In genomic region chrX:77432846-77433810, GRCm38 (mm10) we compare ENCODE assay signal across 7 mouse cellular contexts.
DNase-seq lines count a peak whose midpoint lies in the region; ATAC-seq lines count a peak whose summit lies in the region.

No protein-coding gene starts in this region.

- intact Hi-C loops in gastrocnemius, postnatal 36 days (cut with DNase I) = no loop called here
- intact Hi-C loops in left cerebral cortex, postnatal 36 days (cut with DNase I) = loop anchor here (1.0 to 5.0 kb wide), 3 partner anchors 77 to 209 kb away; no protein-coding TSS in a partner anchor

- DNase-seq in adrenal gland, adult 18-20 months (ENCODE audit: low spot score in 2 of 2) = peak; percentile 84 to 85
- DNase-seq in embryo, embryonic 11 days = peak; percentile 97
- DNase-seq in gastrocnemius, postnatal 36 days = peak; percentile 80 to 91
- DNase-seq in left cerebral cortex, postnatal 36 days (ENCODE audit: low spot score in 2 of 2) = peak; percentile 87 to 89
- DNase-seq in midbrain, embryonic 11.5 days (ENCODE audit: low spot score, missing footprints) = peak; percentile 97
- peak; percentile 93 for DNase-seq in skeletal muscle tissue, adult 2 months (ENCODE audit: low read depth, low spot score)

- peak overlapping the region; percentile 27; the same call in 1 of the 2 replicates for H3K4me3 ChIP-seq in intestine, embryonic 16.5 days (ENCODE audit: low read length)
- H3K4me3 ChIP-seq in midbrain, embryonic 11.5 days (ENCODE audit: low read depth, low read length) = no peak overlapping the region

- H3K9me3 ChIP-seq in intestine, embryonic 16.5 days (ENCODE audit: control insufficient read depth, low read length) = no peaks in the 10 kb centered on the region
- no peaks in the 10 kb centered on the region for H3K9me3 ChIP-seq in midbrain, embryonic 11.5 days (ENCODE audit: control insufficient read depth, low read length)

- no peaks in the 10 kb centered on the region for H3K27me3 ChIP-seq in intestine, embryonic 16.5 days (replicated peaks; ENCODE audit: control insufficient read depth, insufficient read depth, low read length)
- no peaks in the 10 kb centered on the region for H3K27me3 ChIP-seq in midbrain, embryonic 11.5 days (ENCODE audit: control insufficient read depth, insufficient read depth, low read length)

- peak; percentile 95 for ATAC-seq in intestine, embryonic 16.5 days
- ATAC-seq in midbrain, embryonic 11.5 days (ENCODE audit: low FRiP score) = peak; percentile 96

- H3K4me1 ChIP-seq in intestine, embryonic 16.5 days (ENCODE audit: control insufficient read depth, insufficient read depth, low read length) = 0 out of 2 replicates have a peak, but pooled peaks cover 3% of the 10 kb centered on the region
- H3K4me1 ChIP-seq in midbrain, embryonic 11.5 days (ENCODE audit: control insufficient read depth, insufficient read depth, low read length) = no peaks in the 10 kb centered on the region

- H3K27ac ChIP-seq in intestine, embryonic 16.5 days (ENCODE audit: low read length) = peak overlapping the region; percentile 31; the same call in 1 of the 2 replicates
- no peak overlapping the region for H3K27ac ChIP-seq in midbrain, embryonic 11.5 days (ENCODE audit: low read depth, low read length)

- H3K9ac ChIP-seq in intestine, embryonic 16.5 days (ENCODE audit: low read depth, low read length) = no peak overlapping the region; the same call in 1 of the 2 replicates
- no peak overlapping the region for H3K9ac ChIP-seq in midbrain, embryonic 11.5 days (ENCODE audit: low read length)

- peak overlapping the region; percentile 39 for H3K4me2 ChIP-seq in intestine, embryonic 16.5 days (ENCODE audit: low read depth, low read length)
- H3K4me2 ChIP-seq in midbrain, embryonic 11.5 days = peak overlapping the region; percentile 19; the same call in 1 of the 2 replicates

- H3K36me3 ChIP-seq in intestine, embryonic 16.5 days (ENCODE audit: control insufficient read depth, insufficient read depth, low read length) = no peaks in the 10 kb centered on the region
- no peaks in the 10 kb centered on the region for H3K36me3 ChIP-seq in midbrain, embryonic 11.5 days (ENCODE audit: control insufficient read depth, insufficient read depth, low read length)

- 15% methylated on average over 24 of the region's 29 CpGs for WGBS in intestine, embryonic 16.5 days
- 17% methylated on average over 25 of the region's 29 CpGs for WGBS in midbrain, embryonic 11.5 days
